In genomic region chr11:84395010-84395409, GRCm38 (mm10) we compare ENCODE assay signal across 12 mouse cellular contexts.
DNase-seq lines count a peak whose midpoint lies in the region; ATAC-seq lines count a peak whose summit lies in the region.
"Had no signal": no experiment of that assay in that cellular context is flagged by ENCODE, and none has a peak within 500 bp of the region (broad histone marks: within the 10 kb centered on the region; RNA-seq: fewer than 3 reads in every experiment).

No protein-coding gene starts in this region.

- no peak overlapping the region for H3K4me3 ChIP-seq in hindbrain, embryonic 14.5 days (replicated peaks; ENCODE audit: low read length)
- no peak overlapping the region for H3K4me3 ChIP-seq in hindbrain, embryonic 16.5 days (ENCODE audit: low read length)
- H3K4me3 ChIP-seq: erythroblast, embryonic 14.5 days; hindbrain, embryonic 12.5 days; limb, embryonic 15.5 days had no signal

- no peak overlapping the region for H3K4me2 ChIP-seq in hindbrain, embryonic 14.5 days (replicated peaks)
- no peak overlapping the region for H3K4me2 ChIP-seq in hindbrain, embryonic 16.5 days (ENCODE audit: low read length)
- H3K4me2 ChIP-seq: hindbrain, embryonic 12.5 days; limb, embryonic 15.5 days had no signal

- H3K9ac ChIP-seq in hindbrain, embryonic 14.5 days, result no peak overlapping the region
- H3K9ac ChIP-seq in hindbrain, embryonic 16.5 days (ENCODE audit: low read depth, low read length), result no peak overlapping the region
- H3K9ac ChIP-seq: hindbrain, embryonic 12.5 days; limb, embryonic 15.5 days had no signal

- H3K27me3 ChIP-seq in hindbrain, embryonic 14.5 days (ENCODE audit: control insufficient read depth, insufficient read depth, low read length), result no peaks in the 10 kb centered on the region
- H3K27me3 ChIP-seq in hindbrain, embryonic 16.5 days (replicated peaks; ENCODE audit: control insufficient read depth, insufficient read depth, low read length), result no peaks in the 10 kb centered on the region
- H3K27me3 ChIP-seq: hindbrain, embryonic 12.5 days; limb, embryonic 15.5 days had no signal

- no peaks in the 10 kb centered on the region for H3K9me3 ChIP-seq in hindbrain, embryonic 14.5 days (ENCODE audit: control insufficient read depth, low read length)
- no peaks in the 10 kb centered on the region for H3K9me3 ChIP-seq in hindbrain, embryonic 16.5 days (ENCODE audit: control insufficient read depth, low read length)
- H3K9me3 ChIP-seq: hindbrain, embryonic 12.5 days; limb, embryonic 15.5 days had no signal

- no peak for ATAC-seq in hindbrain, embryonic 14.5 days (ENCODE audit: low FRiP score)
- ATAC-seq in hindbrain, embryonic 16.5 days, result no peak

- WGBS in hindbrain, embryonic 14.5 days, result 72% methylated on average over 1 of the region's 1 CpGs
- 63% methylated on average over 1 of the region's 1 CpGs for WGBS in hindbrain, embryonic 16.5 days

- H3K36me3 ChIP-seq in hindbrain, embryonic 14.5 days (replicated peaks; ENCODE audit: control insufficient read depth, insufficient read depth), result peaks cover 31% of the 10 kb centered on the region
- H3K36me3 ChIP-seq in hindbrain, embryonic 16.5 days (ENCODE audit: control insufficient read depth, insufficient read depth, low read length), result peaks cover 2% of the 10 kb centered on the region; the same call in 1 of the 2 replicates

- H3K4me1 ChIP-seq in hindbrain, embryonic 14.5 days (replicated peaks; ENCODE audit: control insufficient read depth, insufficient read depth, low read length), result peaks cover 18% of the 10 kb centered on the region
- peaks cover 6% of the 10 kb centered on the region for H3K4me1 ChIP-seq in hindbrain, embryonic 16.5 days (ENCODE audit: control insufficient read depth, insufficient read depth, low read depth, low read length)
- H3K4me1 ChIP-seq: limb, embryonic 15.5 days had no signal

- peak overlapping the region; percentile 38; the same call in 1 of the 2 replicates for H3K27ac ChIP-seq in hindbrain, embryonic 14.5 days
- no peak overlapping the region for H3K27ac ChIP-seq in hindbrain, embryonic 16.5 days (ENCODE audit: low read depth, low read length)
- H3K27ac ChIP-seq: hindbrain, embryonic 12.5 days; limb, embryonic 15.5 days had no signal

- no peak for DNase-seq in hindbrain, embryonic 14.5 days (ENCODE audit: low spot score)
- DNase-seq in lung, postnatal 25 days (ENCODE audit: low spot score), result peak; percentile 7
- no peak for DNase-seq in lung, postnatal 4 days
- peak; percentile 55 for DNase-seq in brain, adult 2 months (ENCODE audit: low read depth, low spot score)
- DNase-seq in thymus, postnatal 0 days (ENCODE audit: low spot score), result no peak
- no peak for DNase-seq in layer of hippocampus, adult 11-12 months (ENCODE audit: low spot score)
- DNase-seq: gastrocnemius, postnatal 10 days; thymus, adult 2 months had no signal

Comparison
In these comparisons a context has a peak if more than half of its experiments do, and no peak if none do; other contexts are left out.
1. DNase-seq: peak in lung, postnatal 25 days (single experiment) and brain, adult 2 months (single experiment); none in hindbrain, embryonic 14.5 days (single experiment), lung, postnatal 4 days (0 of 2), thymus, postnatal 0 days (single experiment) and layer of hippocampus, adult 11-12 months (single experiment).